Mouse (Mus musculus) neural tube, embryonic 14.5 days (tissue): ENCODE measurements around the gene Maml1. TPM values are rescaled to one million over a fixed set of nuclear protein-coding genes. Genes with fewer than 3 reads are reported as not detected.
A peak's percentile ranks its signal among the peaks of the same experiment; 100 is the strongest.

Experiments used
- ATAC-seq: fragments of 200-750 bp; cut with Nextera tagmentation; 2 replicates; pipeline ENCODE4 v1.8.0; 2017; ENCODE audit warnings: low read depth, mild to moderate bottlenecking, moderate TSS enrichment, moderate library complexity
- H3K27ac ChIP-seq: fragments of 300-500 bp; sonication (generic); 2 replicates; pipeline ENCODE4 v1.5.1; 2014; ENCODE audit warnings: low read depth, mild to moderate bottlenecking, control low read depth, low read length, moderate library complexity, mixed read lengths
- H3K27me3 ChIP-seq: fragments of 300-500 bp; sonication (generic); 2 replicates; pipeline ENCODE4 v1.6.1; 2014; ENCODE audit warnings: low read length; ENCODE audit not compliant: control insufficient read depth, insufficient read depth
- H3K36me3 ChIP-seq: fragments of 300-500 bp; sonication (generic); 2 replicates; pipeline ENCODE4 v1.6.1; 2014; ENCODE audit warnings: low read length, mixed read lengths; ENCODE audit not compliant: control insufficient read depth, insufficient read depth
- H3K4me1 ChIP-seq: fragments of 300-500 bp; sonication (generic); 2 replicates; pipeline ENCODE4 v1.6.1; 2014; ENCODE audit warnings: low read length; ENCODE audit not compliant: control insufficient read depth, insufficient read depth
- H3K4me2 ChIP-seq: fragments of 300-500 bp; sonication (generic); 2 replicates; pipeline ENCODE4 v1.6.1; 2014; ENCODE audit warnings: mild to moderate bottlenecking, low read depth, low read length, control low read depth
- H3K4me3 ChIP-seq: fragments of 300-500 bp; sonication (generic); 2 replicates; pipeline ENCODE4 v1.5.1; 2014; ENCODE audit warnings: low read depth, low read length, control low read depth, mixed read lengths
- H3K9ac ChIP-seq: fragments of 300-500 bp; sonication (generic); replicated peaks from 2 replicates; pipeline ENCODE4 v1.6.1; 2014; ENCODE audit warnings: low read depth, mild to moderate bottlenecking, control low read depth, low read length, mixed read lengths
- H3K9me3 ChIP-seq: fragments of 300-500 bp; sonication (generic); 2 replicates; pipeline ENCODE4 v1.6.1; 2016; ENCODE audit warnings: low read length; ENCODE audit not compliant: control insufficient read depth
- WGBS: fragments of 180-500 bp; shearing (Covaris S2); extraction: QIAGEN DNeasy Blood & Tissue Kit; methylation state at CpG from one replicate; pipeline ENCODE4 v1.1.7; 2014; 5-methylcytosine and 5-hydroxymethylcytosine counted together
- polyA plus RNA-seq: library from polyadenylated mRNA; unstranded; fragments of >200 nt; fragmentation: Nextera tagmentation; extraction: Ambion mirVana; gene quantifications from 2 replicates; pipeline ENCODE4 v1.2.1, GENCODE M21; 2014

Maml1 gene
- polyA plus RNA-seq, 1 experiment from 2014 or later, result 3.5 TPM

- peaks cover 21% of the 10 kb centered on the region for H3K4me1 ChIP-seq
- H3K27me3 ChIP-seq, result no peaks in the 10 kb centered on the region
- peak overlapping the region; percentile 6; the same call in 1 of the 2 replicates for H3K4me2 ChIP-seq
- H3K27ac ChIP-seq, result no peak overlapping the region
- H3K9me3 ChIP-seq, result no peaks in the 10 kb centered on the region
- peaks cover 39% of the 10 kb centered on the region for H3K36me3 ChIP-seq
- ATAC-seq, result 0 out of 2 replicates have a peak, but pooled peaks have one; percentile 4
- no peak overlapping the region; the same call in 1 of the 2 replicates for H3K4me3 ChIP-seq
- no peak overlapping the region; the same call in 1 of the 2 replicates for H3K9ac ChIP-seq
- WGBS, result 23% methylated on average over 45 of the region's 45 CpGs
Observed at GRCm38 (mm10) chr11:50230481-50231304, 61.4 kb downstream of the Maml1 start.

GRCm38 (mm10) chr11:50229252-50229910 lies 62.7 kb downstream of the Maml1 start:
- no peak for ATAC-seq
- Histone ChIP-seq H3K27ac (no peak overlapping the region), H3K9ac (no peak overlapping the region)

GRCm38 (mm10) chr11:50228772-50229171 lies 63.3 kb downstream of the Maml1 start:
- ATAC-seq, result no peak
- peaks cover 21% of the 10 kb centered on the region for H3K4me1 ChIP-seq

More at GRCm38 (mm10) chr11:50229252-50229910, 62.7 kb downstream of the Maml1 start:
- Histone ChIP-seq H3K4me2 (no peak overlapping the region), H3K9me3 (no peaks in the 10 kb centered on the region), H3K4me1 (peaks cover 19% of the 10 kb centered on the region), H3K36me3 (peaks cover 31% of the 10 kb centered on the region), H3K4me3 (no peak overlapping the region), H3K27me3 (no peaks in the 10 kb centered on the region)
- 50% methylated on average over 7 of the region's 7 CpGs for WGBS

GRCm38 (mm10) chr11:50227736-50228135 lies 64.4 kb downstream of the Maml1 start:
- no peaks in the 10 kb centered on the region for H3K27me3 ChIP-seq
- no peaks in the 10 kb centered on the region for H3K9me3 ChIP-seq
- ATAC-seq, result no peak
- H3K9ac ChIP-seq, result no peak overlapping the region
- H3K36me3 ChIP-seq, result peaks cover 15% of the 10 kb centered on the region
- no peak overlapping the region for H3K27ac ChIP-seq
- no peak overlapping the region for H3K4me2 ChIP-seq
- 88% methylated on average over 4 of the region's 4 CpGs for WGBS
- H3K4me3 ChIP-seq, result no peak overlapping the region
- H3K4me1 ChIP-seq, result peaks cover 31% of the 10 kb centered on the region

More at GRCm38 (mm10) chr11:50228772-50229171, 63.3 kb downstream of the Maml1 start:
- 29% methylated on average over 3 of the region's 3 CpGs for WGBS
- H3K9ac ChIP-seq, result no peak overlapping the region
- no peaks in the 10 kb centered on the region for H3K9me3 ChIP-seq
- no peak overlapping the region for H3K27ac ChIP-seq
- H3K27me3 ChIP-seq, result no peaks in the 10 kb centered on the region
- no peak overlapping the region for H3K4me3 ChIP-seq
- H3K36me3 ChIP-seq, result peaks cover 25% of the 10 kb centered on the region
- H3K4me2 ChIP-seq, result no peak overlapping the region

GRCm38 (mm10) chr11:50227226-50227625 lies 64.9 kb downstream of the Maml1 start:
- peak overlapping the region; percentile 97 for H3K4me2 ChIP-seq
- no peaks in the 10 kb centered on the region for H3K27me3 ChIP-seq
- no peak overlapping the region for H3K27ac ChIP-seq
- H3K4me3 ChIP-seq, result no peak overlapping the region
- no peaks in the 10 kb centered on the region for H3K9me3 ChIP-seq
- peaks cover 34% of the 10 kb centered on the region for H3K4me1 ChIP-seq
- 75% methylated on average over 3 of the region's 3 CpGs for WGBS
- ATAC-seq, result no peak
- no peak overlapping the region for H3K9ac ChIP-seq
- peaks cover 10% of the 10 kb centered on the region for H3K36me3 ChIP-seq

GRCm38 (mm10) chr11:50226406-50226805 lies 65.7 kb downstream of the Maml1 start:
- H3K36me3 ChIP-seq, result 0 out of 2 replicates have a peak, but pooled peaks cover 3% of the 10 kb centered on the region
- H3K9ac ChIP-seq, result peak overlapping the region; percentile 97
- ATAC-seq, result no peak
- H3K27ac ChIP-seq, result peak overlapping the region; percentile 93; the same call in 1 of the 2 replicates
- H3K9me3 ChIP-seq, result no peaks in the 10 kb centered on the region
- peak overlapping the region; percentile 84 for H3K4me3 ChIP-seq
- peaks cover 34% of the 10 kb centered on the region for H3K4me1 ChIP-seq
- peak overlapping the region; percentile 97 for H3K4me2 ChIP-seq
- WGBS, result 31% methylated on average over 2 of the region's 2 CpGs
- H3K27me3 ChIP-seq, result no peaks in the 10 kb centered on the region

GRCm38 (mm10) chr11:50225611-50226378 lies 66.3 kb downstream of the Maml1 start:
- Histone ChIP-seq H3K9me3 (no peaks in the 10 kb centered on the region), H3K4me1 (peaks cover 31% of the 10 kb centered on the region), H3K4me3 (peak overlapping the region; percentile 84), H3K27me3 (no peaks in the 10 kb centered on the region), H3K36me3 (0 out of 2 replicates have a peak, but pooled peaks cover 2% of the 10 kb centered on the region), H3K4me2 (peak overlapping the region; percentile 97), H3K9ac (peak overlapping the region; percentile 97), H3K27ac (peak overlapping the region; percentile 93)
- peak; percentile 27 for ATAC-seq
- 4% methylated on average over 34 of the region's 34 CpGs for WGBS

GRCm38 (mm10) chr11:50224671-50225530 lies 67.2 kb downstream of the Maml1 start:
- Histone ChIP-seq H3K4me1 (peaks cover 31% of the 10 kb centered on the region), H3K27me3 (no peaks in the 10 kb centered on the region), H3K4me2 (peak overlapping the region; percentile 97), H3K4me3 (peak overlapping the region; percentile 84), H3K36me3 (no peaks in the 10 kb centered on the region), H3K9me3 (no peaks in the 10 kb centered on the region), H3K9ac (peak overlapping the region; percentile 97), H3K27ac (peak overlapping the region; percentile 93)
- WGBS, result 1% methylated on average over 62 of the region's 70 CpGs
- ATAC-seq, result peak; percentile 85
